Mouse (Mus musculus) embryonic facial prominence, embryonic 15.5 days (tissue): ENCODE data around the gene Zbtb6. TPM values are rescaled to one million over a fixed set of nuclear protein-coding genes. Genes with fewer than 3 reads are reported as not detected.

Source experiments
- polyA plus RNA-seq: library from polyadenylated mRNA; unstranded; fragments of >200 nt; fragmentation: Nextera tagmentation; extraction: Ambion mirVana; gene quantifications from 2 replicates; pipeline ENCODE4 v1.2.1, GENCODE M21; 2015

The Zbtb6 gene
- polyA plus RNA-seq, 1 experiment from 2014 or later: 9.1 TPM

Other genes starting within 250 kb of the Zbtb6 start
- not detected in 2 replicates for gene Olfr366, start 231.6 kb downstream of the Zbtb6 start, polyA plus RNA-seq
- gene Olfr368, start 116.7 kb downstream of the Zbtb6 start, polyA plus RNA-seq: 0.27 and 0.43 TPM in 2 replicates
- gene Pdcl, start 83.8 kb downstream of the Zbtb6 start, polyA plus RNA-seq: 38.3 TPM in 2 replicates
- gene Rc3h2, start 20.3 kb downstream of the Zbtb6 start, polyA plus RNA-seq: 14.4 and 15.0 TPM in 2 replicates
- 6.3 and 6.7 TPM in 2 replicates for gene Zbtb26, start within 50 bp of the Zbtb6 start, polyA plus RNA-seq
- gene Rabgap1, start 108 bp upstream of the Zbtb6 start, polyA plus RNA-seq: 46.5 and 46.8 TPM in 2 replicates
- 0.70 and 1.4 TPM in 2 replicates for gene Gpr21, start 73.2 kb upstream of the Zbtb6 start, polyA plus RNA-seq